Mouse (Mus musculus) hindbrain, embryonic 15.5 days (tissue): ENCODE measurements at regions not wholly inside any gene's neighbourhood (a gene's known extent, or its start where the extent isn't known, plus 50 kb on each side); places are given as distances from the start of the nearest gene placed in this dataset.

Source experiments
- ATAC-seq: fragments of 200-750 bp; cut with Nextera tagmentation; 2 replicates; pipeline ENCODE4 v1.8.0; 2017; ENCODE audit warnings: low read depth, moderate number of reproducible peaks, moderate TSS enrichment; ENCODE audit not compliant: low FRiP score
- H3K27ac ChIP-seq: fragments of 300-500 bp; sonication (generic); replicated peaks from 2 replicates; pipeline ENCODE4 v1.5.1; 2015; ENCODE audit warnings: mild to moderate bottlenecking, inconsistent platforms
- H3K27me3 ChIP-seq: fragments of 300-500 bp; sonication (generic); 2 replicates; pipeline ENCODE4 v1.6.1; 2015; ENCODE audit warnings: control low read depth, inconsistent platforms
- H3K36me3 ChIP-seq: fragments of 300-500 bp; sonication (generic); 2 replicates; pipeline ENCODE4 v1.6.1; 2015; ENCODE audit warnings: control low read depth, inconsistent platforms
- H3K4me1 ChIP-seq: fragments of 300-500 bp; sonication (generic); replicated peaks from 2 replicates; pipeline ENCODE4 v1.6.1; 2015; ENCODE audit warnings: control low read depth, inconsistent platforms
- H3K4me2 ChIP-seq: fragments of 300-500 bp; sonication (generic); 2 replicates; pipeline ENCODE4 v1.6.1; 2015; ENCODE audit warnings: moderate library complexity, mild to moderate bottlenecking, inconsistent platforms
- H3K4me3 ChIP-seq: fragments of 300-500 bp; sonication (generic); 2 replicates; pipeline ENCODE4 v1.5.1; 2015; ENCODE audit warnings: mild to moderate bottlenecking, inconsistent platforms
- H3K9ac ChIP-seq: fragments of 300-500 bp; sonication (generic); 2 replicates; pipeline ENCODE4 v1.6.1; 2015; ENCODE audit warnings: inconsistent platforms
- H3K9me3 ChIP-seq: fragments of 300-500 bp; sonication (generic); 2 replicates; pipeline ENCODE4 v1.6.1; 2016; ENCODE audit warnings: control low read depth, inconsistent platforms
- WGBS: fragments of 180-500 bp; shearing (Covaris S2); methylation state at CpG from one replicate; pipeline ENCODE4 v1.1.7; 2015; 5-methylcytosine and 5-hydroxymethylcytosine counted together

GRCm38 (mm10) chr13:97497928-97498327 lies 257.0 kb downstream of the Enc1 start:
- H3K4me3 ChIP-seq = no peak overlapping the region
- no peak for ATAC-seq
- H3K4me2 ChIP-seq = no peak overlapping the region
- H3K27me3 ChIP-seq = no peaks in the 10 kb centered on the region
- H3K36me3 ChIP-seq = no peaks in the 10 kb centered on the region
- 89% methylated on average over 5 of the region's 5 CpGs for WGBS
- no peak overlapping the region for H3K27ac ChIP-seq
- H3K4me1 ChIP-seq = peaks cover 8% of the 10 kb centered on the region; the same call in 1 of the 2 replicates
- H3K9me3 ChIP-seq = no peaks in the 10 kb centered on the region
- H3K9ac ChIP-seq = no peak overlapping the region

- ATAC-seq = no peak
- H3K9me3 ChIP-seq = no peaks in the 10 kb centered on the region
- 79% methylated on average over 2 of the region's 2 CpGs for WGBS
Measured at GRCm38 (mm10) chr13:97494770-97495169, 253.9 kb downstream of the Enc1 start.

GRCm38 (mm10) chr13:97493836-97494235 lies 252.9 kb downstream of the Enc1 start:
- no peak overlapping the region for H3K4me2 ChIP-seq
- no peaks in the 10 kb centered on the region for H3K36me3 ChIP-seq
- H3K9me3 ChIP-seq = no peaks in the 10 kb centered on the region
- no peak overlapping the region for H3K27ac ChIP-seq
- ATAC-seq = no peak
- peaks cover 26% of the 10 kb centered on the region for H3K4me1 ChIP-seq
- no peak overlapping the region for H3K9ac ChIP-seq
- no peaks in the 10 kb centered on the region for H3K27me3 ChIP-seq
- 84% methylated on average over 7 of the region's 7 CpGs for WGBS
- H3K4me3 ChIP-seq = no peak overlapping the region

More at GRCm38 (mm10) chr13:97494770-97495169, 253.9 kb downstream of the Enc1 start:
- no peak overlapping the region for H3K27ac ChIP-seq
- no peak overlapping the region for H3K4me2 ChIP-seq
- no peak overlapping the region for H3K9ac ChIP-seq
- no peak overlapping the region for H3K4me3 ChIP-seq
- no peaks in the 10 kb centered on the region for H3K36me3 ChIP-seq
- H3K27me3 ChIP-seq = no peaks in the 10 kb centered on the region
- peaks cover 17% of the 10 kb centered on the region; the same call in 1 of the 2 replicates for H3K4me1 ChIP-seq

- peaks cover 32% of the 10 kb centered on the region for H3K4me1 ChIP-seq
- no peaks in the 10 kb centered on the region for H3K27me3 ChIP-seq
- 46% methylated on average over 17 of the region's 20 CpGs for WGBS
- no peak overlapping the region for H3K27ac ChIP-seq
- no peaks in the 10 kb centered on the region for H3K9me3 ChIP-seq
- no peaks in the 10 kb centered on the region for H3K36me3 ChIP-seq
- peak; percentile 63; the same call in 1 of the 2 replicates for ATAC-seq
- H3K4me2 ChIP-seq = no peak overlapping the region
- no peak overlapping the region for H3K4me3 ChIP-seq
- H3K9ac ChIP-seq = no peak overlapping the region
Measured at GRCm38 (mm10) chr13:97492958-97493735, 252.2 kb downstream of the Enc1 start.

GRCm38 (mm10) chr13:97491865-97492847 lies 251.3 kb downstream of the Enc1 start:
- H3K4me1 ChIP-seq = peaks cover 42% of the 10 kb centered on the region
- no peak for ATAC-seq
- H3K27ac ChIP-seq = no peak overlapping the region
- no peaks in the 10 kb centered on the region for H3K9me3 ChIP-seq
- H3K9ac ChIP-seq = no peak overlapping the region
- H3K4me3 ChIP-seq = no peak overlapping the region
- WGBS = 95% methylated on average over 19 of the region's 19 CpGs
- H3K27me3 ChIP-seq = no peaks in the 10 kb centered on the region
- H3K36me3 ChIP-seq = no peaks in the 10 kb centered on the region
- no peak overlapping the region for H3K4me2 ChIP-seq

DNA sequence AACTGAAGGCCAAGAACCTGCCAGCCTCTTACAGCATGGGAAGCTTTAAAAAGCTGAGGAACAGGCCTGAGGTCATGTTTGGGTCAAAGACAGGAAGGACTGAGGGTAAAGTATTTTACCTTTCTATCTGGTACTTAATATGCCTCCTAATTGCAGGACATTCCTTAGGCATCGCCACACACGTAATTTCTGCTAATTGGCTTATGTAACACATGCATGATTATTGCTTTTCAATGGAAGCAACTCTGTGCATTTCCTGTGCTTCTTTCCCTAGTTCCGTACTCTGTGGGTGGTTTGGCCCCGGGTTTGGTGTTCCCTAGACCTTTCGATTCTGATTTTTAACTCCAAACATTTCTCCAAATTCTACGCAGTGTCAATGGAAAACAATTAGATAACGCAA lies 249.2 kb downstream of the Enc1 start:
- no peaks in the 10 kb centered on the region for H3K27me3 ChIP-seq

DNA sequence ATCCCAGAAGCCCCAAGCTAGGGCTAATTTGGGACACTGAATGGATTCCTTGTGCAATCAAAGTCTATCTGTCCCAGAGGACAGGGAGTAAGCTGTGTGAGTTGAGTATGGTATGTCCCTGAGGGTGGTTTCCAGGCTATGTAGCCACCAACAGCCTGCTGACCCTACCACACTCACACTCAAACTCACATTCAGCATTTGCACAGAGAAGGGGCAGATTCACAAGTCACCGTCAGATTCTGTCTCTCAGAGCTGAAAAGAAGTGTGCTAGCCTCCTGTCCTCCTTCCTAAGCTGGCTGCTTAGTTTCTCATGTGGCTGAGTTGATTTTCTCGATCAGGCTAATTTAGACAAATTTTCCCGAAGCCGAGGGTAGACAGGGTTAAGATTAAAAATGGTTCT lies 248.8 kb downstream of the Enc1 start:
- no peaks in the 10 kb centered on the region for H3K9me3 ChIP-seq
- H3K27ac ChIP-seq = no peak overlapping the region
- no peak overlapping the region for H3K4me3 ChIP-seq
- no peaks in the 10 kb centered on the region for H3K36me3 ChIP-seq
- 70% methylated on average over 4 of the region's 4 CpGs for WGBS
- H3K27me3 ChIP-seq = no peaks in the 10 kb centered on the region
- H3K4me1 ChIP-seq = peaks cover 50% of the 10 kb centered on the region
- no peak for ATAC-seq
- H3K9ac ChIP-seq = no peak overlapping the region
- no peak overlapping the region for H3K4me2 ChIP-seq

More for the DNA sequence above, 249.2 kb downstream of the Enc1 start:
- Histone ChIP-seq H3K27ac (no peak overlapping the region), H3K4me2 (no peak overlapping the region), H3K9ac (no peak overlapping the region), H3K9me3 (no peaks in the 10 kb centered on the region), H3K4me3 (no peak overlapping the region), H3K36me3 (no peaks in the 10 kb centered on the region), H3K4me1 (peaks cover 50% of the 10 kb centered on the region)
- WGBS = 77% methylated on average over 7 of the region's 7 CpGs
- ATAC-seq = no peak

DNA sequence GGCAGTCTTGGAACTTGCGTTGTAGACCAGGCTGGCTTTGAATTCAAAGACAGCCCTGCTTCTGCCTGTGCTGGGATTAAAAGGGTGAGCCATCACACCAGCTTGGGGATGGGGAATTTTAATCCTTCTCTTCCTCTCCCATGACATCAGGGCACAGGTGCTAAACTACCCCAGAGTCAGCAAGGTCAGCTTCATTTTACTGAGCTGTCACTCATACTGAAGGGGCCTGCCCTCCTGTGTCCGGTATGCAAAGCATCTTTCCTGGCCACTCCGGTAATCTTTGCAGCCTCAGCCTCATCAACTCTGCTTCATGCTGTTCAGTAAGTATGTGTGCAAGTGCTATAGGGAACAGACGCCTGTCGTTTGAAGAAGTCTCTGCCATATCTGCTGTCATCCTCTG lies 248.1 kb downstream of the Enc1 start:
- no peak for ATAC-seq
- Histone ChIP-seq H3K9ac (no peak overlapping the region), H3K4me2 (no peak overlapping the region)

DNA sequence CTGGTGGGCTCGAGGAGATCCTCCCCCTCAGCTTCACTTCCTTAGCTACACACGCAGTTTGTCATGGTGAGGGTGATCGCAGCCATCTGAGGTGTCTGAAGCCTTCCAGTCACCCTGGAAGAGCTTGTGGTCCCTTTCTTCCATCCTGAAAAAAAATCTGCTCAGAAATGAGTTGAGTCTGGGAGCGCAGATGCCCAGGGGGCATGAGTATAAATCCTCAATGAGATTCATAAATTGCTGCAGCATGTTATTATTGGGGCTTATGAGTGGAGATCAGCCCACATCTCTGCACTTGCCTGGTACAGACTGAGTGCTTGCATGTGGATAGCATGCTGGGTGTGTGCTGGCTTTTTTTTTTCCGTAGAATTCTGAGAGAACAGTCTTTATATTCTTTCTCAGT lies 247.6 kb downstream of the Enc1 start:
- no peak for ATAC-seq
- Histone ChIP-seq H3K36me3 (no peaks in the 10 kb centered on the region), H3K4me2 (no peak overlapping the region), H3K4me3 (no peak overlapping the region), H3K4me1 (peaks cover 48% of the 10 kb centered on the region), H3K9me3 (no peaks in the 10 kb centered on the region), H3K27me3 (no peaks in the 10 kb centered on the region), H3K9ac (no peak overlapping the region), H3K27ac (no peak overlapping the region)
- 60% methylated on average over 5 of the region's 5 CpGs for WGBS

More for the DNA sequence above, 248.1 kb downstream of the Enc1 start:
- Histone ChIP-seq H3K36me3 (no peaks in the 10 kb centered on the region), H3K4me3 (no peak overlapping the region), H3K9me3 (no peaks in the 10 kb centered on the region), H3K27me3 (no peaks in the 10 kb centered on the region), H3K27ac (no peak overlapping the region), H3K4me1 (peaks cover 50% of the 10 kb centered on the region)
- 37% methylated on average over 5 of the region's 5 CpGs for WGBS

DNA sequence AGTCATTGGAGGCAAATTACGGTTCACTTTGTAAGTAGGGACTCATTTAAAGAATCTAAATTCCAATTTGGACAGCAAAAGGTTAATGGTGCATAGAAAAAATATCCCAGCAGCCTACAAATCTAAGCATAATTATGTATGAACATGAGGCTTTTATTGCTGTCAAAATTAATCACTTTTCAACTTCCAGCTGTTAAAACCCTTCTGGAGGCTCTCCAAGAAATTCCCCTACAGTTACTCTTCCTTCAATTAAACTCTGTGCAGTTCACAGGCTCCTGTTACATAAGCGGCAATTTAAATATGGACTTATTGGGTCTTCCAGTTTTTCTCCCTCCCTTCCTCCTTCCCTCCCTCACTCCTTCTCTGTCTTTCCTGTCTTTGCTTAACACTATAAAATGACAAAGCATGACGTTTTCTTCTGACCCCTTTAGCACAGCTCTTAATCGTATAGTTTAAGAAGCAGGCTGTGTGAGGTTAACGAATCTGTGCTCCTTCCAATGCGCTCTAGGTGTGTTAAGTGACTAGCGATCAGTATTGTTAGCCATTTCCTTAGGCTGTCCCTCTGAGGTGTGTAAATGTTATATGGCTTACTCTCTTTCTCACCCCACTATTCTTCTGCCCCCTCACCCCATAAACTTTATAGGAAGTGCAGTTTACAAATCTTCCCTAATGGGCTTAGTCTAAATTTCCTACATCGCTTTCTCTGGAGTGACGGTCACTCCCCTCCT lies 247.0 kb downstream of the Enc1 start:
- no peaks in the 10 kb centered on the region for H3K36me3 ChIP-seq
- no peak overlapping the region for H3K4me3 ChIP-seq
- WGBS = 61% methylated on average over 9 of the region's 9 CpGs
- H3K27me3 ChIP-seq = no peaks in the 10 kb centered on the region
- H3K9me3 ChIP-seq = no peaks in the 10 kb centered on the region
- peaks cover 42% of the 10 kb centered on the region for H3K4me1 ChIP-seq
- ATAC-seq = no peak
- no peak overlapping the region for H3K27ac ChIP-seq
- no peak overlapping the region for H3K4me2 ChIP-seq
- H3K9ac ChIP-seq = no peak overlapping the region

GRCm38 (mm10) chr13:97486490-97486889 lies 245.6 kb downstream of the Enc1 start:
- no peak for ATAC-seq
- WGBS = 16% methylated on average over 2 of the region's 2 CpGs

More at GRCm38 (mm10) chr13:97486490-97486889, 245.6 kb downstream of the Enc1 start:
- no peak overlapping the region for H3K4me3 ChIP-seq
- no peaks in the 10 kb centered on the region for H3K27me3 ChIP-seq
- no peaks in the 10 kb centered on the region for H3K36me3 ChIP-seq
- no peak overlapping the region for H3K27ac ChIP-seq
- no peak overlapping the region for H3K4me2 ChIP-seq
- no peaks in the 10 kb centered on the region for H3K9me3 ChIP-seq
- H3K4me1 ChIP-seq = peaks cover 37% of the 10 kb centered on the region
- no peak overlapping the region for H3K9ac ChIP-seq
